Mouse (Mus musculus) kidney, adult 2 months (tissue): ENCODE data around the gene Mxd4. TPM values are rescaled to one million over a fixed set of nuclear protein-coding genes. Genes with fewer than 3 reads are reported as not detected.

Experiments
- DNase-seq: peaks from one replicate; pipeline ENCODE4 v3.0.0; 2021
- H3K27ac ChIP-seq: fragments of 200-500 bp; 2 replicates; pipeline ENCODE4 v1.5.1; 2012; ENCODE audit warnings: low read depth, low read length, control low read depth, inconsistent platforms; ENCODE audit not compliant: insufficient read depth
- H3K27me3 ChIP-seq: fragments of 200-500 bp; replicated peaks from 2 replicates; pipeline ENCODE4 v1.6.1; 2012; ENCODE audit warnings: mild to moderate bottlenecking, moderate library complexity, low read length, inconsistent platforms; ENCODE audit not compliant: control insufficient read depth, insufficient read depth
- H3K36me3 ChIP-seq: fragments of 200-500 bp; 2 replicates; pipeline ENCODE4 v1.6.1; 2012; ENCODE audit warnings: mild to moderate bottlenecking, moderate library complexity, low read length, inconsistent platforms; ENCODE audit not compliant: control insufficient read depth, insufficient read depth
- H3K4me1 ChIP-seq: fragments of 200-500 bp; 2 replicates; pipeline ENCODE4 v1.6.1; 2011; ENCODE audit warnings: low read length; ENCODE audit not compliant: control insufficient read depth, insufficient read depth
- H3K4me3 ChIP-seq: fragments of 200-500 bp; 2 replicates; pipeline ENCODE4 v1.5.1; 2011; ENCODE audit warnings: mild to moderate bottlenecking, low read depth, low read length, control low read depth; ENCODE audit not compliant: insufficient read depth
- CTCF ChIP-seq: fragments of 200-500 bp; conservative IDR thresholded peaks from 2 replicates; pipeline ENCODE4 v1.5.1; 2011; ENCODE audit warnings: low read depth, mild to moderate bottlenecking, control low read depth, low read length, moderate library complexity, mixed read lengths; ENCODE audit not compliant: insufficient read depth, insufficient read length
- POLR2A ChIP-seq: fragments of 200-500 bp; IDR thresholded peaks from one replicate; pipeline ENCODE4 v1.6.1; 2011; ENCODE audit warnings: low read depth, low read length, control low read depth
- WGBS: fragments of 180-500 bp; shearing (Covaris S2); methylation state at CpG from one replicate; pipeline ENCODE4 v1.1.7; 2018; 5-methylcytosine and 5-hydroxymethylcytosine counted together
- polyA plus RNA-seq: library from polyadenylated mRNA; depleted of rRNA; stranded (reverse); fragments of >200 nt; gene quantifications from 2 replicates; pipeline ENCODE4 v1.2.3, GENCODE M21; 2012; rRNA removed

The Mxd4 gene
- polyA plus RNA-seq, 1 experiment: 143 TPM

DNA sequence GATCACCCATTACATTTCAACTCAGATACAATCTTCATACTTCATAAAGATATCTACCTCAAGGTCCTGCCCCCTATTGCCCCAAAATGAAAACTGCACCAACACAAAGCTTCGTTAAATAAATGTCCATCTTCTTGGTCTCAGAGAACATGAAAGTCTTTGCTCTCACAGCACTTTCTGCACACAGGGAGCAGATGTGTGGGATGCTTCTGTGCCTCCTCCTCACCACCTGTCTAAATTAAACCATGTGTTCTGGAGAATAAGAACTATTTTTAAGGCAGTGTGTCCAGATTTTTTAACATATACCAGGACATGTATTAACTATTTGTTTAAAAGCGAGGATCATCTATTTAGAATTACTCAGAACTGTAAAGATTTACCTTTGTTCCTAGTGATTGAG lies 54.8 kb downstream of the Mxd4 start:
- 79% methylated on average over 2 of the region's 2 CpGs for WGBS
- DNase-seq: no peak
- no peak for TF ChIP-seq POLR2A
- no peak for TF ChIP-seq CTCF

DNA sequence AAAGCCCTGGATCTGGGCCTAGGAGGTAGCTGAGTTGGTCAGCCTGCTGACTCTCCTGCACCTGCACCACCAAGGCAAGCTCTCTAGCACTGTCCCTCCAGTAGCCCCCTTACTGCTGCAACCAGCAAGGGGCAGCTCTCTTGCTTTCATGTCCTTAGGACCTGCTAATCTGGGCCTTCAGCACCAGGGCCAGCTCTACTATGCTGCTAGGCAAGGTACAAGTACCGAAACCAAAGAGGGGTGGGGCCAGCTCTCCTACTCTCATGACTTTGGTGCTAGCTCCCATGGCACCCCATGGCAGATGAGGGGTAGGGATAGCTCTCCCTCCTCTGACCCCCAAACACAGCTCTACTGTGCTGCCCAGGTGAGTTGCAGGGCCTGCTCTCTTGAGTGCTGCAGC lies 63.4 kb downstream of the Mxd4 start:
- no peaks in the 10 kb centered on the region; the same call in 1 of the 2 replicates for H3K4me1 ChIP-seq
- no peak for DNase-seq
- no peak overlapping the region for H3K4me3 ChIP-seq
- WGBS: 30% methylated on average over 1 of the region's 1 CpGs
- no peak overlapping the region for H3K27ac ChIP-seq
- no peak for TF ChIP-seq POLR2A
- no peak for TF ChIP-seq CTCF
- no peaks in the 10 kb centered on the region for H3K27me3 ChIP-seq
- no peaks in the 10 kb centered on the region for H3K36me3 ChIP-seq

More for the DNA sequence above, 54.8 kb downstream of the Mxd4 start:
- Histone ChIP-seq H3K4me1 (no peaks in the 10 kb centered on the region; the same call in 1 of the 2 replicates), H3K36me3 (no peaks in the 10 kb centered on the region), H3K4me3 (no peak overlapping the region), H3K27me3 (no peaks in the 10 kb centered on the region), H3K27ac (no peak overlapping the region)

Other genes starting within 250 kb of the Mxd4 start
- gene Gm1673, start 204.3 kb downstream of the Mxd4 start, polyA plus RNA-seq: 3.3 and 4.1 TPM in 2 replicates
- gene Nat8l, start 191.7 kb downstream of the Mxd4 start, polyA plus RNA-seq: 5.8 and 6.5 TPM in 2 replicates
- 1.3 and 1.8 TPM in 2 replicates for gene Poln, start 18.3 kb downstream of the Mxd4 start, polyA plus RNA-seq
- gene Haus3, start 18.2 kb downstream of the Mxd4 start, polyA plus RNA-seq: 0.34 and 0.64 TPM in 2 replicates
- gene Zfyve28, start 100.7 kb upstream of the Mxd4 start, polyA plus RNA-seq: 0.33 and 0.36 TPM in 2 replicates
- 0.05 TPM in 1 of 2 replicates, not detected in the other for gene Cfap99, start 100.9 kb upstream of the Mxd4 start, polyA plus RNA-seq
- gene Rnf4, start 148.6 kb upstream of the Mxd4 start, polyA plus RNA-seq: 47.5 and 49.9 TPM in 2 replicates
- 37.5 and 39.0 TPM in 2 replicates for gene Fam193a, start 182.2 kb upstream of the Mxd4 start, polyA plus RNA-seq